Mouse (Mus musculus) naive thymus-derived CD4-positive, alpha-beta T cell, adult 5 months (primary cell): ENCODE measurements around the gene Olfr659. TPM values are rescaled to one million over a fixed set of nuclear protein-coding genes. Genes with fewer than 3 reads are reported as not detected.

Experiments
- polyA plus RNA-seq: library from polyadenylated mRNA; unstranded; fragments of 100-300 nt; shearing (Covaris generic); gene quantifications from one replicate; pipeline ENCODE4 v1.2.1, GENCODE M21; 2017

The Olfr659 gene
- polyA plus RNA-seq, result 0.11 TPM

DNA sequence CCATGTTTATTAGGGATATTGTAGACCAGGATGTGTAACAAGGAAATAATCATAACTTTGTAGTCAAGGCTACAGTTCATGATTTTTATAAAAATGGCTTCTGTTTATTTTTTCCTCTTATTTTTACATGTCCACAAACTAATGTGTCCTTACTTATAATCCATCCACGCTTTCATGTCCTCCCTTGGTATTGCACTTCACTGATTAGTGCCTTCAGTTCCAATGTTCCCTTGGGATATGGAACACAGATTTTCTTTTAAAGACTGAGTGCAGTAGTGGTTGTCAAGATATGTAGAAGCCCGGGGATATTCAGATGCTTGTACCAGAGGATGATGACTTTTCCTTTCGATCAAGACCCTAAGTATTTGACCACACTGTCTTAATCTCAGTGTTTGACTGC lies at the start of gene Olfr659:
Olfr659 (plus strand) TSS at position 301 of the 400 bp plus-strand sequence.

DNA sequence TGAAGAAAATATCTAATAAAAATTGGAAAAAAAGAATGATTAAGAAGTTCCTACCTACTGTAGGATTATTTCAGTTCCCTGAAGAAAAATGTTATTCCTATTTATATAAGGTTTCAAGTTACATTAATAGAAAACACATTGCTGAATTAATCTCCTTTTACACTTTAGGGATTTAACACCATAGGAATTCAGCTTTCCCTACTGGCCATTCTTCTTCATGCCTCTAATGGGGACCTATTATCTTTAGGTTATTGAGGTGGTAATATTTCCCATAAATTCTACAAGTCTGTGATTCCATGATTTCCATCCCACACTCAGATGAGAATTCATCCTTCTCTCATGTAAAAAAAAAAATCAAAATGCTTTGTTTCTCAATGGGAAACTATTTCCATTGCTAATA lies 42.1 kb upstream of the Olfr659 start, which contains the start of gene Olfr657:
Olfr657 (plus strand) TSS at position 301 of the 400 bp plus-strand sequence.

DNA sequence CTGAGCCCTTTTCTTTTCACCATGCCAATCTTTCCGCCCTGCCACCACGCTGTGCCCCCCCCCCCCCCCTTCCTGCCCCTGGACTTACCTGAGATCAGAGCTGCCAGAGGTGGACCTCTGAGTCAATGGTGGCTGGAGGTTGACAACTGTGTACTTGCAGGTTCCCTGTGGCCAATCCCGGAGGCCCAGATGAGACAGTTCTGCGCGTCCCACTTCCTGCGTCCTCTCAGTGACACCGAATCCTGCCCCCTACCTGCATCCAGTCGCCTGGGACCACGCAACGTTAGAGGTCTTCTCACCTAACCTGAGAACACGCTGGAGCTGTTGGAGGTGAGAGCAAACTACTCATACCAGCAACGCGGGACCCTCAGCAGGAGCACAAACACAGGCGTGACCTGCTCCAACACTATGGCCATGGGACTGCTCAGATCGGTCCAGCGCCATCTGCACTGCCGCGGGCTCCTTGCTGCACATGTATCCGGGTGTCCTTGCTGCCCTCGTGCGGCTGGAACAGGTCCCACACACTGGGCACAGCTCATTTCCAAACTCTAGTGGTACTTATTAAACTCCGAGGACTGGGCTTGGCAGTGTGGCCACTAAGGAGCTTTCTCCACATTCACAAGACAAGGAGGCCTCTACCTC lies 19.6 kb upstream of the Olfr659 start, which contains the start of gene Olfr658:
Olfr658 (minus strand) TSS at position 465 of the 642 bp plus-strand sequence.

DNA sequence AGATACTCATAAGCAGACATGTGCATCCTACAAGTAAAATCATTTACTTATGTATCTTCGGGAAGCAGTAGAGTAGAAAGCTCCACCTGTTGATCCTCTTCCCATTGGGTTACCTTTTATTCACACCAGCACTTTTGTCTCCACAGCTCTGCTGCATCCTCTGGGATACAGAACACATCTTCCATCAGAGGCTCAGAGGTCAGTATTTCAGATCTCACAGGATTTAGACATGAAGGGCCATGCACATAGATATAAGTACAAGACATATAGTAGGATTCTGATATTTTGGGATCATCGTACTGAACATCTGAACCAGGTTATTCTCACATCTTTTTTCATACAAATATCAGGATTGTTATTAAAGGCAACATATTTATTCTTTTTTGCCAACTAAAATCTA lies 19.6 kb downstream of the Olfr659 start, which contains the start of gene Olfr661:
Olfr661 (plus strand) TSS at position 301 of the 400 bp plus-strand sequence.

Other genes starting within 250 kb of the Olfr659 start
- gene Trim30a, start 201.6 kb upstream of the Olfr659 start, polyA plus RNA-seq, result 30.3 TPM
- 7.6 TPM for gene Trim30d, start 158.9 kb upstream of the Olfr659 start, polyA plus RNA-seq
- gene Olfr651, start 116.6 kb upstream of the Olfr659 start, polyA plus RNA-seq, result not detected
- gene Olfr652, start 105.9 kb upstream of the Olfr659 start, polyA plus RNA-seq, result 0.10 TPM
- gene Olfr653, start 89.4 kb upstream of the Olfr659 start, polyA plus RNA-seq, result not detected
- gene Olfr654, start 79.7 kb upstream of the Olfr659 start, polyA plus RNA-seq, result not detected
- gene Olfr655, start 65.0 kb upstream of the Olfr659 start, polyA plus RNA-seq, result not detected
- gene Olfr656, start 52.8 kb upstream of the Olfr659 start, polyA plus RNA-seq, result not detected
- not detected for gene Olfr657, start 42.0 kb upstream of the Olfr659 start, polyA plus RNA-seq
- not detected for gene Olfr658, start 19.4 kb upstream of the Olfr659 start, polyA plus RNA-seq
- gene Olfr661, start 19.7 kb downstream of the Olfr659 start, polyA plus RNA-seq, result not detected
- not detected for gene Usp17le, start 110.7 kb downstream of the Olfr659 start, polyA plus RNA-seq
- not detected for gene Usp17lb, start 175.8 kb downstream of the Olfr659 start, polyA plus RNA-seq
- not detected for gene Usp17la, start 190.3 kb downstream of the Olfr659 start, polyA plus RNA-seq
- gene Olfr665, start 211.3 kb downstream of the Olfr659 start, polyA plus RNA-seq, result not detected
- not detected for gene Olfr666, start 229.2 kb downstream of the Olfr659 start, polyA plus RNA-seq